Mouse (Mus musculus) erythroblast, embryonic 14.5 days (primary cell): ENCODE results near the gene Eif2ak2.

Experiments used
- GATA1 ChIP-seq: IDR thresholded peaks from 2 replicates; pipeline ENCODE4 v1.6.1; 2012; ENCODE audit warnings: low read length, inconsistent platforms, mixed read lengths
- TAL1 ChIP-seq: IDR thresholded peaks from 3 replicates; pipeline ENCODE4 v1.6.1; 2012; ENCODE audit warnings: low read length, inconsistent platforms, mixed read lengths

- TF ChIP-seq TAL1 = no peak
- no peak for TF ChIP-seq GATA1
Measured at GRCm38 (mm10) chr17:78916369-78916813, 34.0 kb upstream of the Eif2ak2 start, which contains the start of gene Cebpzos.
